Mouse (Mus musculus) cerebellum, adult 11-12 months (tissue): Measurements from ENCODE around the gene Tmem143.
"Not testable (repeated sequence)": the region's sequence is repeated elsewhere in the genome, so short reads cannot be mapped to it uniquely, and the experiment has no call there.

Experiments used
- DNase-seq: peaks from one replicate; pipeline ENCODE4 v3.0.0; 2022

The Tmem143 gene

GRCm38 (mm10) chr7:45923762-45924428 lies 27.2 kb downstream of the Tmem143 start, which contains the start of gene Ccdc114:
Gene Ccdc114, plus strand, starts transcription at chr7:45924072.
- no peak for DNase-seq

DNA sequence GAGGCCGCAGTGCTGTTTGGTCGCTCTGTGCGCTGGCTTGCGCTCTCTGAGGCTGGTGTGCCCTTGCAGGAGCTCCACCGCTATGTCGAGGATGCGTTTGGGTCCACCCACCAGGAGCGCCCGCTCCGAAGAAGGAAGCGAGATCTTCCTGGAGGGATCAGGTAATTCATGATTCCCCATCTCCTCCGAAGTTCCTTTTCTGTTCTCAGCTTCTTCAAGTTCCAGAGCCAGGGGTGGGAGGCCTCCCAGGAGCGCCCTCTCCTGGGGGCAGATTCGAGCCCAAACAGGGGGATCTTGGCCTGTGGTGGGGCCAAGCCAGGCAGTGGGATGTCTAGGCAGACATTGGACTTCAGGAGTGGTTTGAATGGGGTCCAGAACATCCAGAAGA lies 27.7 kb downstream of the Tmem143 start:
- no peak for DNase-seq

DNA sequence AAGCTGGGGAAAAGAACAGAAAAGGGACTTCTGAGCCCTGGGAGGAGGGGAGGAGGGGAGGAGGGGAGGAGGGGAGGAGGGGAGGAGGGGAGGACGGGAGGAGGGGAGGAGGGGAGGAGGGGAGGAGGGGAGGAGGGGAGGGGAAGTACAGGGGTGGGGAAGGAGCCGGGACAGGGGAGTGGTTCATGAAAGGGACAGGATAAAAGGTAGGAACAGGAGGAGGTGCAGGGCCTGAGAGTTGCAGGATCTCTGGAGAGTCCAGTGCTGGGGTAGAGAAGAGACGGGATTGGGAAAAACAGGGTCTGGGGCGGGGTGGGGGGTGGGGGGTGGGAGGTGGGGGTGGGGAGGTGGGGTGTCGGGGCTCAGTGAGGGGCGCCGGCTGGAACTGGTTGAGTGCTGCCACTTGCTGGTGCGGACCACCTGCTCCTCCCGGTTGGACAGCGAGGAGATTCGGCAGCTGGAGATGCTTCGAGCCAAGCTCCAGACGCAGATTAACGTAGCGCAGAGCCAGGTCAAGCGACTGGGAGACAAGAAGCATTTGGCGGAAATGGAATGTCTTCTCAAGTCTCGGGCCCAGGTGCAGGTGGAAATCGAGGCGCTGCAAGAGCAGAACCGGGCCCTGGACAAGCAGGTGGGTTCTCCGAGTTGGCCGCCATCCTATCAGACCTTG lies 32.0 kb downstream of the Tmem143 start:
- no peak for DNase-seq

DNA sequence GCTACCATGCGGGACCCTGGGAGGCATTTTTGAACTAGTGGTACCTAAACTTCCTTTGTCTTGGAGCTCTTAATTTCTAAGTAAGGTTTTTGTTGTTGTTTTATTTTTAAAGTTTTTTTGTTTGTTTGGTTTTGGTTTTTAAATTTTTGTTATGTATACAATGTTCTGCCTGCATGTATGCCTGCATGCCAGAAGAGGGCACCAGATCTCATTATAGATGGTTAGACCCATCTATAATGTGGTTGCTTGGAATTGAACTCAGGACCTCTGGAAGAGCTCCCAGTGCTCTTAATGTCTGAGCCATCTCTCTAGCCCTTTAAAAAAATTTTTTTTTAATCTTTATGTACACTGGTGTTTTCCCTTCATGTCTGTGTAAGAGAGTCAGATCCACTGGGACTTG lies 32.9 kb downstream of the Tmem143 start:
- DNase-seq = no peak

DNA sequence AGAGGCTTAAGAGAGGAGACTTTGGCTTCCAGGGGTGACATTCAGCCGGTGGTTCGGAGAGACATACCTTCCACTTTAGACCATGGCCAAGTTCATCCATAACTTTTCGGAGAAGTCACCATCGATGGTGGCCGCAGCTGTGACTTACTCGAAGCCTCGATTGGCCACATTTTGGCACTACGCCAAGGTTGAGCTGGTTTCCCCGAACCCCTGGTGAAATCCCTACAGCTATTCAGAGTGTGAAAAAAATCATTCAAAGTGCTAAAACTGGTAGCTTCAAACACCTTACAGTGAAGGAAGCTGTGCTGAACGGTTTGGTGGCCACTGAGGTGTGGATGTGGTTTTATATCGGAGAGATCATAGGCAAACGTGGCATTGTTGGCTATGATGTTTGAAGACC lies 37.0 kb downstream of the Tmem143 start:
- DNase-seq = not testable (repeated sequence)

DNA sequence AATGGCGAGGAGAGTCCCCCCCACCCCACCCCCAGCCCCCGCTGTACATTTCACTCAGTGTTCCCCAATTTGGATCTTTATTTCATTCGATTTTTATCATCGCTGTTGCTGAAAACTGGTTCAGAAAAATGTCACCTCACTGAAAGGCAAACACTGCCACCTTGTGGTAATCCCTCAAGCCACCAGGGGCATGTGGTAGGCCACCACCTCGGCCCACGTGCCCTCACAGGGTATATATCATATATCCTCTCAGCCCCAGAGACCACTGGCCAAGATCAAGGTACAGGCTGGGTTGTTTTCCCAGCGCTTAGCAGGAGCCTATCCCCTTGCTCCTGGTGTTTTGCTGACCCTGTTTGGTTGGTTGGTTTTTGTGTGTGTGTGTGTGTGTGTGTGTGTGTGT lies 38.4 kb downstream of the Tmem143 start:
- no peak for DNase-seq

DNA sequence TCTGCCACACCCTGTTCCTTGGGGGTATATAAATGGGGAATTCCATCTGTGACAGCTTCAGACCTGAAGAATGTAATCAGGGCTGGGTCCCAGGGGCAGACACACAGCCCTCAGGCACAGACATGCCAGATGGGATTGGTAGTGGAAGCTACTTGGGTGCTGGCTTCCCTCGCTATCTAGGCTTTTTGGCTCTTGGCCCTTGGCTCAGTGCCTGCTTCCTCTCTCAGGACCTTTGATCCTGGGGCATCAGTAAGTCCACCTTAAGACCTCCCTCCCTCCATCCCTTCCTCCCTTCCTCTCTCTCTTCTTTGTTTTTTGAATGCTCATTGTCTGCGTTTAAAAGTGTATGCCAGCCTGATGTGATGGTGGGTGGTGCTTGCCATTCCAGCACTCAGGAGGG lies 43.1 kb downstream of the Tmem143 start:
- DNase-seq = no peak

GRCm38 (mm10) chr7:45941986-45942385 lies 45.2 kb downstream of the Tmem143 start:
- no peak for DNase-seq

DNA sequence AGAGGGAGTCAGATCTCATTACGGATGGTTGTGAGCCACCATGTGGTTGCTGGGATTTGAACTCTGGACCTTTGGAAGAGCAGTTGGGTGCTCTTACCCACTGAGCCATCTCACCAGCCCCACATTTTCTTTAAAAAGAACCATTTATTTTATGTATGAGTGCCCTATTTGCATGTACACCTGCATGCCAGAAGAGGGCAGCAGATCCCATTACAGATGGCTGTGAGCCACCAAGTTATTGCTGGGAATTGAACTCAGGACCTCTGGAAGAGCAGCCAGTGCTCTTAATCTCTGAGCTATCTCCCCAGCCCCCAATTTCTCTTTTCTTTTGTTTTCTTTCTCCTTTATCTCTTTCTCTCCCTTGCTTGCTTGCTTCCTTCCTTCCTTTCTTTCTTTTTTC lies 46.5 kb downstream of the Tmem143 start:
- not testable (repeated sequence) for DNase-seq

GRCm38 (mm10) chr7:45949061-45949460 lies 52.3 kb downstream of the Tmem143 start:
- DNase-seq = no peak

DNA sequence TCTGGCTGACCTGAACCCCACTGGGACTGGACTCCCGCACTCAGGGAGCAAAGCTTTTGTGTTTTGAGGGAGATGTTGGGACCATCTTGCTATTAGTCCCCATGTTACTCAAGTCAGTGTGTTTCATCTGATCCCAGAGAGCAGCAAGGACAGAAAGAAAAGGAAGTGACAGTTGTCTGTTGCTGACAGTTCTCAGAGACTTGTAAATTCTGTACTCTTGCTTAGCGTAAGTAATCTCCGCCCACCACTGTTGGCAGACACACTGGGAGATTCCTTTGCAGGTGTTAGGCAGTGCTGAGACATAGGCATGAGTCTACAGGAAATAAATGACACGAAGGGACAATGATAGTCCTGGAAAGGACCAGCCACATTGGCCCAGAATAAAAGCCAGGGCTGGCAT lies 59.9 kb downstream of the Tmem143 start:
- DNase-seq = no peak
